Mouse (Mus musculus): ENCODE data around the gene Mecom. TPM values are rescaled to one million over a fixed set of nuclear protein-coding genes. Genes with fewer than 3 reads are reported as not detected.

Mecom gene
- polyA plus RNA-seq, 1 experiment: 0.47 TPM

GRCm38 (mm10) chr3:30510646-30511045 is 37.2 kb downstream of the Mecom start:
- Histone ChIP-seq H3K4me3 (ENCODE audit: extremely low read depth, insufficient read depth, insufficient read length) (no peak overlapping the region), H3K4me1 (ENCODE audit: control insufficient read depth, insufficient read depth, insufficient read length) (peaks cover 16% of the 10 kb centered on the region), H3K27ac (ENCODE audit: insufficient read depth, low read length) (no peak overlapping the region), H3K27me3 (ENCODE audit: control insufficient read depth, insufficient read depth, low read length) (peaks cover 55% of the 10 kb centered on the region), H3K36me3 (ENCODE audit: control insufficient read depth, insufficient read depth, low read length) (no peaks in the 10 kb centered on the region)
- no peak for TF ChIP-seq CTCF (IDR thresholded peaks at IDR 0.05; ENCODE audit: extremely low read depth, insufficient read depth, insufficient read length, insufficient replicate concordance)
- DNase-seq (ENCODE audit: low read depth in 1 of 2, low spot score in 2 of 2): no peak
- 66% methylated on average over 8 of the region's 8 CpGs for WGBS

- 15% methylated on average over 16 of the region's 16 CpGs for WGBS
Observed at GRCm38 (mm10) chr3:30510105-30510504, 37.7 kb downstream of the Mecom start.

GRCm38 (mm10) chr3:30508930-30509910 is 38.6 kb downstream of the Mecom start:
- peak overlapping the region; percentile 22 for H3K4me3 ChIP-seq (ENCODE audit: extremely low read depth, insufficient read depth, insufficient read length)
- H3K27me3 ChIP-seq (ENCODE audit: control insufficient read depth, insufficient read depth, low read length): peaks cover 50% of the 10 kb centered on the region
- no peak overlapping the region for H3K27ac ChIP-seq (ENCODE audit: insufficient read depth, low read length)
- WGBS: 2% methylated on average over 49 of the region's 55 CpGs
- H3K36me3 ChIP-seq (ENCODE audit: control insufficient read depth, insufficient read depth, low read length): no peaks in the 10 kb centered on the region
- TF ChIP-seq POLR2A (IDR thresholded peaks at IDR 0.05; ENCODE audit: low read depth, low read length) (no peak), CTCF (IDR thresholded peaks at IDR 0.05; ENCODE audit: extremely low read depth, insufficient read depth, insufficient read length, insufficient replicate concordance) (no peak)
- H3K4me1 ChIP-seq (ENCODE audit: control insufficient read depth, insufficient read depth, insufficient read length): peaks cover 14% of the 10 kb centered on the region
- DNase-seq (ENCODE audit: low read depth in 1 of 2, low spot score in 2 of 2): no peak

More at GRCm38 (mm10) chr3:30510105-30510504, 37.7 kb downstream of the Mecom start:
- TF ChIP-seq POLR2A (IDR thresholded peaks at IDR 0.05; ENCODE audit: low read depth, low read length) (no peak), CTCF (IDR thresholded peaks at IDR 0.05; ENCODE audit: extremely low read depth, insufficient read depth, insufficient read length, insufficient replicate concordance) (no peak)
- Histone ChIP-seq H3K4me3 (ENCODE audit: extremely low read depth, insufficient read depth, insufficient read length) (no peak overlapping the region), H3K27ac (ENCODE audit: insufficient read depth, low read length) (no peak overlapping the region), H3K4me1 (ENCODE audit: control insufficient read depth, insufficient read depth, insufficient read length) (peaks cover 16% of the 10 kb centered on the region), H3K36me3 (ENCODE audit: control insufficient read depth, insufficient read depth, low read length) (no peaks in the 10 kb centered on the region), H3K27me3 (ENCODE audit: control insufficient read depth, insufficient read depth, low read length) (peaks cover 54% of the 10 kb centered on the region)
- DNase-seq (ENCODE audit: low read depth in 1 of 2, low spot score in 2 of 2): no peak

GRCm38 (mm10) chr3:30508296-30508929 is 39.4 kb downstream of the Mecom start:
- TF ChIP-seq CTCF (IDR thresholded peaks at IDR 0.05; ENCODE audit: extremely low read depth, insufficient read depth, insufficient read length, insufficient replicate concordance) (no peak), POLR2A (IDR thresholded peaks at IDR 0.05; ENCODE audit: low read depth, low read length) (no peak)
- Histone ChIP-seq H3K4me1 (ENCODE audit: control insufficient read depth, insufficient read depth, insufficient read length) (peaks cover 11% of the 10 kb centered on the region), H3K27ac (ENCODE audit: insufficient read depth, low read length) (no peak overlapping the region; the same call in 1 of the 2 replicates), H3K36me3 (ENCODE audit: control insufficient read depth, insufficient read depth, low read length) (no peaks in the 10 kb centered on the region), H3K27me3 (ENCODE audit: control insufficient read depth, insufficient read depth, low read length) (peaks cover 44% of the 10 kb centered on the region), H3K4me3 (ENCODE audit: extremely low read depth, insufficient read depth, insufficient read length) (peak overlapping the region; percentile 38; the same call in 1 of the 2 replicates)
- WGBS: 1% methylated on average over 57 of the region's 73 CpGs
- peak in 1 of 2 experiments; percentile 22 for DNase-seq (ENCODE audit: low read depth in 1 of 2, low spot score in 2 of 2)

- peaks cover 44% of the 10 kb centered on the region for H3K27me3 ChIP-seq (ENCODE audit: control insufficient read depth, insufficient read depth, low read length)
Observed at GRCm38 (mm10) chr3:30507576-30508295, 40.1 kb downstream of the Mecom start.

GRCm38 (mm10) chr3:30507028-30507575 is 40.7 kb downstream of the Mecom start:
- peaks cover 11% of the 10 kb centered on the region for H3K4me1 ChIP-seq (ENCODE audit: control insufficient read depth, insufficient read depth, insufficient read length)
- TF ChIP-seq POLR2A (IDR thresholded peaks at IDR 0.05; ENCODE audit: low read depth, low read length) (no peak), CTCF (IDR thresholded peaks at IDR 0.05; ENCODE audit: extremely low read depth, insufficient read depth, insufficient read length, insufficient replicate concordance) (no peak)
- H3K4me3 ChIP-seq (ENCODE audit: extremely low read depth, insufficient read depth, insufficient read length): peak overlapping the region; percentile 38; the same call in 1 of the 2 replicates
- WGBS: 2% methylated on average over 22 of the region's 22 CpGs
- no peak overlapping the region for H3K27ac ChIP-seq (ENCODE audit: insufficient read depth, low read length)
- H3K27me3 ChIP-seq (ENCODE audit: control insufficient read depth, insufficient read depth, low read length): peaks cover 44% of the 10 kb centered on the region
- H3K36me3 ChIP-seq (ENCODE audit: control insufficient read depth, insufficient read depth, low read length): no peaks in the 10 kb centered on the region
- DNase-seq (ENCODE audit: low read depth in 1 of 2, low spot score in 2 of 2): no peak

More at GRCm38 (mm10) chr3:30507576-30508295, 40.1 kb downstream of the Mecom start:
- no peak for DNase-seq (ENCODE audit: low read depth in 1 of 2, low spot score in 2 of 2)
- TF ChIP-seq CTCF (IDR thresholded peaks at IDR 0.05; ENCODE audit: extremely low read depth, insufficient read depth, insufficient read length, insufficient replicate concordance): no peak
- TF ChIP-seq POLR2A (IDR thresholded peaks at IDR 0.05; ENCODE audit: low read depth, low read length): no peak
- Histone ChIP-seq H3K36me3 (ENCODE audit: control insufficient read depth, insufficient read depth, low read length) (no peaks in the 10 kb centered on the region), H3K4me3 (ENCODE audit: extremely low read depth, insufficient read depth, insufficient read length) (peak overlapping the region; percentile 38), H3K27ac (ENCODE audit: insufficient read depth, low read length) (peak overlapping the region; percentile 22; the same call in 1 of the 2 replicates), H3K4me1 (ENCODE audit: control insufficient read depth, insufficient read depth, insufficient read length) (peaks cover 11% of the 10 kb centered on the region)
- 1% methylated on average over 41 of the region's 41 CpGs for WGBS
